Mouse (Mus musculus) layer of hippocampus, adult 18-20 months (tissue): Measurements from ENCODE around the gene Gm21586. TPM values are rescaled to one million over a fixed set of nuclear protein-coding genes. Genes with fewer than 3 reads are reported as not detected.
"Not testable (repeated sequence)": the region's sequence is repeated elsewhere in the genome, so short reads cannot be mapped to it uniquely, and the experiment has no call there.

Experiments used
- DNase-seq, 2 experiments: peaks; one replicate each; pipeline ENCODE4 v3.0.0; 2022; ENCODE audit warnings: low spot score in 2 of 2
- long read RNA-seq: library from polyadenylated mRNA; stranded (forward); transcript quantifications from one replicate; pipeline ENCODE4 v2.0.0, GENCODE M21; 2021
- total RNA-seq, 2 experiments: library from RNA; stranded (reverse); gene quantifications; 2 replicates each; pipeline ENCODE4 v1.2.3; 2021

Gene Gm21586
- total RNA-seq, result not detected
- long read RNA-seq, partial matches to known transcripts, result 0 of 2 reads
- long read RNA-seq, other reads (novel, unspliced or antisense), result 2 of 2 reads

- not testable (repeated sequence) for DNase-seq
Measured at GRCm38 (mm10) chr4:42439078-42439477, at the start of gene Gm21586. Gene Gm21586 (plus strand): TSS chr4:42439378.

GRCm38 (mm10) chr4:42466452-42466851 is 27.3 kb downstream of the Gm21586 start, which contains the start of gene Gm2163:
Gene Gm2163 (plus strand): TSS chr4:42466752.
- DNase-seq, result not testable (repeated sequence)

Other genes starting within 250 kb of the Gm21586 start
- 1 to 10 TPM; 4.9 to 5.7 TPM for gene Gm10600, start 198.7 kb upstream of the Gm21586 start, total RNA-seq
- gene Ccl21b, start 183.6 kb upstream of the Gm21586 start, total RNA-seq, result not detected
- gene Gm21953, start 145.1 kb upstream of the Gm21586 start, total RNA-seq, result not detected
- gene Fam205a3, start 121.0 kb upstream of the Gm21586 start, total RNA-seq, result not detected
- gene Gm2163, start 27.4 kb downstream of the Gm21586 start, total RNA-seq, result 1 to 10 TPM; 1.6 to 2.3 TPM
- gene Fam205a2, start 88.8 kb downstream of the Gm21586 start, total RNA-seq, result not detected
- not detected for gene Gm10591, start 172.8 kb downstream of the Gm21586 start, total RNA-seq
- gene Gm2564, start 190.3 kb downstream of the Gm21586 start, total RNA-seq, result 10 to 100 TPM in 1 of 2 experiments, 1 to 10 TPM in 1; 10.0 to 11.6 TPM
- gene Ccl27b, start 215.9 kb downstream of the Gm21586 start, total RNA-seq, result 1 to 10 TPM in 1 of 2 experiments, under 1 TPM in 1; 0.89 to 2.4 TPM
- under 1 TPM in 1 of 2 experiments, not detected in 1; 0.32 TPM for gene Il11ra2, start 222.5 kb downstream of the Gm21586 start, total RNA-seq